Mouse (Mus musculus) spleen, adult 2 months (tissue): ENCODE data around the gene Hoxb5.

ENCODE experiments used
- CTCF ChIP-seq: fragments of 200-500 bp; IDR thresholded peaks from 2 replicates; pipeline ENCODE4 v1.5.1; 2011; ENCODE audit warnings: mild to moderate bottlenecking, inconsistent platforms; ENCODE audit not compliant: insufficient read depth, insufficient read length, insufficient replicate concordance; ENCODE audit errors: extremely low read depth
- POLR2A ChIP-seq: fragments of 200-500 bp; IDR thresholded peaks from 2 replicates; pipeline ENCODE4 v1.6.1; 2011; ENCODE audit warnings: low read depth, low read length, inconsistent platforms

- TF ChIP-seq CTCF = no peak
- TF ChIP-seq POLR2A = no peak
Observed at GRCm38 (mm10) chr11:96327750-96328149, 24.6 kb downstream of the Hoxb5 start.
